ENCODE assay signal across 9 mouse cellular contexts in genomic region chr5:113153508-113153830, GRCm38 (mm10).
A peak's percentile ranks its signal among the peaks of the same experiment; 100 is the strongest.
DNase-seq lines count a peak whose midpoint lies in the region; ATAC-seq and TF ChIP-seq lines count a peak whose summit lies in the region.
"Had no signal": no experiment of that assay in that cellular context is flagged by ENCODE, and none has a peak within 500 bp of the region (broad histone marks: within the 10 kb centered on the region; RNA-seq: fewer than 3 reads in every experiment).

No protein-coding gene starts in this region.

- no peaks in the 10 kb centered on the region for H3K36me3 ChIP-seq in forebrain, embryonic 10.5 days (replicated peaks)
- no peaks in the 10 kb centered on the region for H3K36me3 ChIP-seq in forebrain, postnatal 0 days (ENCODE audit: insufficient read depth)
- H3K36me3 ChIP-seq in kidney, embryonic 16.5 days (ENCODE audit: insufficient read depth, low read length) = no peaks in the 10 kb centered on the region
- no peaks in the 10 kb centered on the region for H3K36me3 ChIP-seq in embryonic facial prominence, embryonic 14.5 days (ENCODE audit: control insufficient read depth, insufficient read depth, low read length)
- H3K36me3 ChIP-seq in limb, embryonic 15.5 days = no peaks in the 10 kb centered on the region
- H3K36me3 ChIP-seq: midbrain, embryonic 12.5 days had no signal

- DNase-seq in forebrain, embryonic 10.5 days (ENCODE audit: extremely low spot score, low spot score) = no peak
- DNase-seq in forebrain, postnatal 0 days = no peak
- DNase-seq in kidney, postnatal 25 days = no peak
- no peak for DNase-seq in embryonic facial prominence, embryonic 14.5 days (ENCODE audit: low spot score)
- no peak for DNase-seq in cerebellum, adult 11 months
- DNase-seq in adipocyte (ENCODE audit: low spot score) = no peak

- H3K4me1 ChIP-seq in forebrain, embryonic 10.5 days = peaks cover 70% of the 10 kb centered on the region
- peaks cover 7% of the 10 kb centered on the region; the same call in 1 of the 2 replicates for H3K4me1 ChIP-seq in forebrain, postnatal 0 days (ENCODE audit: insufficient read depth)
- peaks cover 48% of the 10 kb centered on the region for H3K4me1 ChIP-seq in kidney, embryonic 16.5 days (ENCODE audit: insufficient read depth, low read length)
- H3K4me1 ChIP-seq in embryonic facial prominence, embryonic 14.5 days (ENCODE audit: control insufficient read depth, insufficient read depth, low read length) = peaks cover 39% of the 10 kb centered on the region
- H3K4me1 ChIP-seq in limb, embryonic 15.5 days = peaks cover 64% of the 10 kb centered on the region

- H3K27ac ChIP-seq in forebrain, embryonic 10.5 days = peak overlapping the region; percentile 81
- H3K27ac ChIP-seq in forebrain, postnatal 0 days (ENCODE audit: low read depth, low read length) = no peak overlapping the region
- H3K27ac ChIP-seq in kidney, embryonic 16.5 days (ENCODE audit: low read length) = peak overlapping the region; percentile 86; the same call in 1 of the 2 replicates
- peak overlapping the region; percentile 69 for H3K27ac ChIP-seq in embryonic facial prominence, embryonic 14.5 days (replicated peaks; ENCODE audit: low read depth, low read length)
- H3K27ac ChIP-seq in limb, embryonic 15.5 days = peak overlapping the region; percentile 86

- ATAC-seq in forebrain, postnatal 0 days = no peak
- no peak for ATAC-seq in kidney, embryonic 16.5 days (ENCODE audit: low FRiP score, low TSS enrichment)
- no peak for ATAC-seq in embryonic facial prominence, embryonic 14.5 days (ENCODE audit: low read depth)
- ATAC-seq in limb, embryonic 15.5 days (ENCODE audit: insufficient number of reproducible peaks, low FRiP score, low TSS enrichment, low read depth) = no peak

- no peaks in the 10 kb centered on the region for H3K9me3 ChIP-seq in forebrain, embryonic 10.5 days
- no peaks in the 10 kb centered on the region for H3K9me3 ChIP-seq in forebrain, postnatal 0 days (ENCODE audit: low read length)
- no peaks in the 10 kb centered on the region for H3K9me3 ChIP-seq in kidney, embryonic 16.5 days (ENCODE audit: low read length)
- no peaks in the 10 kb centered on the region for H3K9me3 ChIP-seq in embryonic facial prominence, embryonic 14.5 days (ENCODE audit: control insufficient read depth, low read length)
- H3K9me3 ChIP-seq in limb, embryonic 15.5 days = no peaks in the 10 kb centered on the region
- H3K9me3 ChIP-seq: midbrain, embryonic 12.5 days had no signal

- H3K27me3 ChIP-seq in forebrain, embryonic 10.5 days (ENCODE audit: poor library complexity, severe bottlenecking) = no peaks in the 10 kb centered on the region
- H3K27me3 ChIP-seq in forebrain, postnatal 0 days (ENCODE audit: insufficient read depth, low read length) = no peaks in the 10 kb centered on the region
- no peaks in the 10 kb centered on the region for H3K27me3 ChIP-seq in kidney, embryonic 16.5 days (ENCODE audit: insufficient read depth, low read length)
- no peaks in the 10 kb centered on the region for H3K27me3 ChIP-seq in embryonic facial prominence, embryonic 14.5 days (replicated peaks; ENCODE audit: control insufficient read depth, insufficient read depth, low read length)
- no peaks in the 10 kb centered on the region for H3K27me3 ChIP-seq in limb, embryonic 15.5 days
- H3K27me3 ChIP-seq: midbrain, embryonic 12.5 days had no signal

- no peak overlapping the region for H3K9ac ChIP-seq in forebrain, postnatal 0 days
- no peak overlapping the region for H3K9ac ChIP-seq in kidney, embryonic 16.5 days (replicated peaks; ENCODE audit: low read length)
- H3K9ac ChIP-seq in embryonic facial prominence, embryonic 14.5 days (ENCODE audit: low read depth, low read length) = no peak overlapping the region
- no peak overlapping the region for H3K9ac ChIP-seq in limb, embryonic 15.5 days
- H3K9ac ChIP-seq: midbrain, embryonic 12.5 days had no signal

- no peak overlapping the region for H3K4me3 ChIP-seq in forebrain, embryonic 10.5 days
- H3K4me3 ChIP-seq in forebrain, postnatal 0 days (ENCODE audit: low read depth, low read length) = no peak overlapping the region
- no peak overlapping the region for H3K4me3 ChIP-seq in kidney, embryonic 16.5 days (ENCODE audit: low read length)
- H3K4me3 ChIP-seq in embryonic facial prominence, embryonic 14.5 days (ENCODE audit: low read depth, low read length) = no peak overlapping the region
- H3K4me3 ChIP-seq in limb, embryonic 15.5 days = no peak overlapping the region
- H3K4me3 ChIP-seq: midbrain, embryonic 12.5 days had no signal

- no peak for TF ChIP-seq CTCF in forebrain, postnatal 0 days (IDR thresholded peaks at IDR 0.05; ENCODE audit: low read depth)

- H3K4me2 ChIP-seq in forebrain, postnatal 0 days (ENCODE audit: low read depth) = no peak overlapping the region
- H3K4me2 ChIP-seq in kidney, embryonic 16.5 days (replicated peaks; ENCODE audit: low read depth, low read length) = no peak overlapping the region
- no peak overlapping the region for H3K4me2 ChIP-seq in embryonic facial prominence, embryonic 14.5 days (ENCODE audit: low read depth, low read length)
- H3K4me2 ChIP-seq in limb, embryonic 15.5 days = no peak overlapping the region
- H3K4me2 ChIP-seq: midbrain, embryonic 12.5 days had no signal

- WGBS in forebrain, embryonic 10.5 days = 90% methylated on average over 5 of the region's 5 CpGs
- 76% methylated on average over 5 of the region's 5 CpGs for WGBS in forebrain, postnatal 0 days
- 72% methylated on average over 5 of the region's 5 CpGs for WGBS in kidney, embryonic 16.5 days
- WGBS in embryonic facial prominence, embryonic 14.5 days = 94% methylated on average over 4 of the region's 5 CpGs
- 63% methylated on average over 5 of the region's 5 CpGs for WGBS in limb, embryonic 15.5 days
